Comparison of ENCODE assay signal across 12 mouse cellular contexts in the genomic region with DNA sequence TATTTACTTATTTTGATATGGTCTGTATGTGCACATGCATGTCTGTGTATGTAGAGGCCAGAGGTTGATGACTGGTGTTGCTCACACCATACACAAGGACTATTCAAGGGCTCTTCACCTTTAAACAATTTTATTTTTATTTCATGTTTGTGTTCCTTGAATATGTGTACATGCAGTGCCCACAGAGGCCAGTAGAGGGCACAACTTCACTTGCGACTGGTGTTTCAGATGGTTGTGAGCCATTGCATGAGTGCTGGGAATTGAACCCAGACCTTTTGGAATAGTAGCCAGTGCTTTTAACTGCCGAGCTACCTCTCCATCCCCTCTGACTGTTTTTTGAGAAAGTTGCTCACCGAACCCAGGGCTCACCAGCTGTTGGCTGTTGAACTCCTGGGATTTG. TPM values are rescaled to one million over a fixed set of nuclear protein-coding genes. Genes with fewer than 3 reads are reported as not detected.
DNase-seq lines count a peak whose midpoint lies in the region; ATAC-seq and TF ChIP-seq lines count a peak whose summit lies in the region.
"Had no signal": no experiment of that assay in that cellular context is flagged by ENCODE, and none has a peak within 500 bp of the region (broad histone marks: within the 10 kb centered on the region; RNA-seq: fewer than 3 reads in every experiment).

No protein-coding gene starts in this region.

- no peak overlapping the region for H3K4me3 ChIP-seq in kidney, adult 2 months (ENCODE audit: insufficient read depth, low read depth, low read length)
- H3K4me3 ChIP-seq in thymus, adult 2 months (ENCODE audit: control insufficient read depth, insufficient read depth, low read length) = no peak overlapping the region
- no peak overlapping the region for H3K4me3 ChIP-seq in liver, embryonic 11.5 days (ENCODE audit: low read depth, low read length)
- no peak overlapping the region for H3K4me3 ChIP-seq in cerebellum, adult 2 months (replicated peaks; ENCODE audit: insufficient read depth, low read depth, low read length)
- H3K4me3 ChIP-seq: heart, embryonic 10.5 days; kidney, embryonic 15.5 days; limb, embryonic 13.5 days; myocyte had no signal

- no peak for ATAC-seq in liver, embryonic 11.5 days (replicated peaks; ENCODE audit: low FRiP score)

- no peaks in the 10 kb centered on the region for H3K36me3 ChIP-seq in kidney, adult 2 months (ENCODE audit: control insufficient read depth, insufficient read depth, low read length)
- no peaks in the 10 kb centered on the region for H3K36me3 ChIP-seq in thymus, adult 2 months (ENCODE audit: control insufficient read depth, insufficient read depth, low read length)
- peaks cover 4% of the 10 kb centered on the region; the same call in 1 of the 2 replicates for H3K36me3 ChIP-seq in liver, embryonic 11.5 days (ENCODE audit: control insufficient read depth, insufficient read depth, low read length)
- H3K36me3 ChIP-seq: heart, embryonic 10.5 days; kidney, embryonic 15.5 days; limb, embryonic 13.5 days had no signal

- no peak for TF ChIP-seq POLR2A in kidney, adult 2 months (IDR thresholded peaks at IDR 0.05; ENCODE audit: low read depth, low read length)
- no peak for TF ChIP-seq POLR2A in thymus, adult 2 months (IDR thresholded peaks at IDR 0.05; ENCODE audit: control insufficient read depth, extremely low read depth, insufficient read depth, low read length, poor library complexity)
- no peak for TF ChIP-seq POLR2A in cerebellum, adult 2 months (IDR thresholded peaks at IDR 0.05; ENCODE audit: borderline replicate concordance, insufficient read depth, low read length)

- no peak overlapping the region for H3K9ac ChIP-seq in liver, embryonic 11.5 days (ENCODE audit: low read depth, low read length)
- H3K9ac ChIP-seq: kidney, embryonic 15.5 days; limb, embryonic 13.5 days had no signal

- peaks cover 3% of the 10 kb centered on the region; the same call in 1 of the 2 replicates for H3K9me3 ChIP-seq in liver, embryonic 11.5 days (ENCODE audit: control insufficient read depth, low read length)
- H3K9me3 ChIP-seq: heart, embryonic 10.5 days; kidney, embryonic 15.5 days; limb, embryonic 13.5 days had no signal

- H3K4me2 ChIP-seq in liver, embryonic 11.5 days = no peak overlapping the region
- H3K4me2 ChIP-seq: kidney, embryonic 15.5 days; limb, embryonic 13.5 days had no signal

- H3K27me3 ChIP-seq in kidney, adult 2 months (replicated peaks; ENCODE audit: control insufficient read depth, insufficient read depth, low read length) = no peaks in the 10 kb centered on the region
- H3K27me3 ChIP-seq in thymus, adult 2 months (ENCODE audit: control insufficient read depth, insufficient read depth, low read length) = no peaks in the 10 kb centered on the region
- no peaks in the 10 kb centered on the region for H3K27me3 ChIP-seq in liver, embryonic 11.5 days (replicated peaks; ENCODE audit: control insufficient read depth, insufficient read depth, low read length)
- no peaks in the 10 kb centered on the region for H3K27me3 ChIP-seq in cerebellum, adult 2 months (ENCODE audit: control insufficient read depth, insufficient read depth, low read length)
- H3K27me3 ChIP-seq: kidney, embryonic 15.5 days; limb, embryonic 13.5 days had no signal

- H3K4me1 ChIP-seq in kidney, adult 2 months (ENCODE audit: control insufficient read depth, insufficient read depth, low read length) = peaks cover 22% of the 10 kb centered on the region
- H3K4me1 ChIP-seq in thymus, adult 2 months (replicated peaks; ENCODE audit: control insufficient read depth, insufficient read depth, low read length) = peaks cover 10% of the 10 kb centered on the region
- peaks cover 63% of the 10 kb centered on the region for H3K4me1 ChIP-seq in liver, embryonic 11.5 days (replicated peaks; ENCODE audit: control insufficient read depth, insufficient read depth, low read length)
- no peaks in the 10 kb centered on the region; the same call in 1 of the 2 replicates for H3K4me1 ChIP-seq in cerebellum, adult 2 months (ENCODE audit: control insufficient read depth, insufficient read depth, low read length)

- TF ChIP-seq CTCF in kidney, adult 2 months (conservative IDR thresholded peaks at IDR 0.05; ENCODE audit: insufficient read depth, insufficient read length, low read depth, low read length) = 0 out of 2 replicates have a peak, but pooled peaks have one; percentile 20
- no peak for TF ChIP-seq CTCF in thymus, adult 2 months (IDR thresholded peaks at IDR 0.05; ENCODE audit: borderline replicate concordance, control insufficient read depth, extremely low read depth, insufficient read depth, low read length, poor library complexity)
- no peak for TF ChIP-seq CTCF in cerebellum, adult 2 months (IDR thresholded peaks at IDR 0.05; ENCODE audit: borderline replicate concordance, insufficient read depth, low read depth, low read length)

- no peak overlapping the region for H3K27ac ChIP-seq in kidney, adult 2 months (ENCODE audit: insufficient read depth, low read depth, low read length)
- no peak overlapping the region for H3K27ac ChIP-seq in thymus, adult 2 months (ENCODE audit: control insufficient read depth, insufficient read depth, low read length)
- 0 out of 2 replicates have a peak overlapping the region, but pooled peaks have one; percentile 19 for H3K27ac ChIP-seq in liver, embryonic 11.5 days (ENCODE audit: low read depth, low read length)
- no peak overlapping the region for H3K27ac ChIP-seq in cerebellum, adult 2 months (ENCODE audit: insufficient read depth, low read length)
- H3K27ac ChIP-seq: heart, embryonic 10.5 days; kidney, embryonic 15.5 days; limb, embryonic 13.5 days had no signal

- 96% methylated on average over 3 of the region's 3 CpGs for WGBS in kidney, adult 2 months
- WGBS in thymus, adult 2 months = 98% methylated on average over 3 of the region's 3 CpGs
- 93% methylated on average over 3 of the region's 3 CpGs for WGBS in liver, embryonic 11.5 days
- 100% methylated on average over 3 of the region's 3 CpGs for WGBS in cerebellum, adult 2 months

- DNase-seq in kidney, adult 2 months = no peak
- no peak for DNase-seq in kidney, adult 11 months
- DNase-seq in thymus, postnatal 25 days = peak; percentile 24
- DNase-seq in thymus, adult 2 months = no peak
- DNase-seq in liver, embryonic 11.5 days (ENCODE audit: low spot score) = no peak
- DNase-seq in cerebellum, adult 2 months = no peak
- DNase-seq in natural killer cell, adult 2 months (ENCODE audit: low spot score in 2 of 2) = no peak
- DNase-seq in cerebellum, postnatal 4 days (ENCODE audit: low spot score in 2 of 2) = no peak

RNA-seq across cellular contexts. Expression of gene Cyth3, which starts 8.0 kb away (rescaled TPM):
- 22.8 and 25.0 TPM in 2 replicates for polyA plus RNA-seq in kidney, adult 2 months (2012; rRNA removed)
- 12.9 and 13.4 TPM in 2 replicates for polyA plus RNA-seq in thymus, adult 2 months (2012; rRNA removed)
- 62.8 and 64.5 TPM in 2 replicates for polyA plus RNA-seq in liver, embryonic 11.5 days (2014; fragmentation: Nextera tagmentation; extraction: Ambion mirVana)
- 39.8 and 41.3 TPM in 2 replicates for polyA plus RNA-seq in cerebellum, adult 2 months (2012; rRNA removed)
